Mouse (Mus musculus) CH12.LX (cell line): ENCODE measurements at regions not wholly inside any gene's neighbourhood (a gene's known extent, or its start where the extent isn't known, plus 50 kb on each side); places are given as distances from the start of the nearest gene placed in this dataset.

Experiments used
- DNase-seq: peaks from one replicate; pipeline ENCODE4 v3.0.0-alpha.2; 2013; ENCODE audit errors: extremely low read depth
- H3K27ac ChIP-seq: 2 replicates; pipeline ENCODE4 v1.5.1; 2012; ENCODE audit warnings: low read depth, mild to moderate bottlenecking, control low read depth, moderate library complexity; ENCODE audit not compliant: insufficient read depth
- H3K27me3 ChIP-seq: replicated peaks from 2 replicates; pipeline ENCODE3; 2012; ENCODE audit warnings: inconsistent platforms
- H3K36me3 ChIP-seq, 2 experiments: replicated peaks in 1 of 2; 2 replicates each; pipeline versions ENCODE3 to v1.6.1; 2012; ENCODE audit warnings: inconsistent platforms in 1 of 2, low read length in 1 of 2, mild to moderate bottlenecking in 1 of 2, mixed read lengths in 1 of 2, moderate library complexity in 1 of 2; ENCODE audit not compliant: control insufficient read depth in 1 of 2, insufficient read depth in 1 of 2
- H3K4me1 ChIP-seq, 2 experiments: 2 replicates each; pipeline ENCODE4 v1.6.1; 2012; ENCODE audit warnings: inconsistent platforms in 1 of 2, moderate library complexity in 1 of 2; ENCODE audit not compliant: insufficient read depth in 2 of 2, control insufficient read depth in 1 of 2
- H3K4me2 ChIP-seq: 2 replicates; pipeline ENCODE4 v1.6.1; 2012; ENCODE audit warnings: low read depth, mild to moderate bottlenecking, control low read depth; ENCODE audit not compliant: poor library complexity, insufficient read depth, severe bottlenecking
- H3K4me3 ChIP-seq, 3 experiments: fragments of 150-350 bp in 1 of 3; sonication (generic) in 1 of 3; replicated peaks in 1 of 3; 2 replicates each; pipeline versions ENCODE3 to v1.5.1; 2011 to 2012; ENCODE audit warnings: low read depth in 2 of 3, low read length in 2 of 3, mild to moderate bottlenecking in 2 of 3, moderate library complexity in 2 of 3, control low read depth in 1 of 3, improper control_type of control experiment in 1 of 3, inconsistent platforms in 1 of 3, mixed read lengths in 1 of 3; ENCODE audit not compliant: poor library complexity in 1 of 3
- H3K79me2 ChIP-seq: replicated peaks from 2 replicates; pipeline ENCODE4 v1.6.1; 2012; ENCODE audit warnings: mild to moderate bottlenecking, moderate library complexity; ENCODE audit not compliant: control insufficient read depth, poor library complexity, insufficient read depth, severe bottlenecking; ENCODE audit errors: extremely low read depth
- H3K9ac ChIP-seq: 2 replicates; pipeline ENCODE4 v1.6.1; 2012; ENCODE audit warnings: low read depth, mild to moderate bottlenecking, control low read depth, moderate library complexity; ENCODE audit not compliant: insufficient read depth
- H3K9me3 ChIP-seq: replicated peaks from 2 replicates; pipeline ENCODE3; 2012; ENCODE audit warnings: low read length, inconsistent platforms, mixed read lengths
- CHD1 ChIP-seq: IDR thresholded peaks from 2 replicates; pipeline ENCODE4 v1.6.1; 2012; ENCODE audit warnings: low read depth, low read length, improper control_type of control experiment, inconsistent platforms
- CHD2 ChIP-seq: IDR thresholded peaks from 2 replicates; pipeline ENCODE4 v1.6.1; 2011; ENCODE audit warnings: low read length, improper control_type of control experiment
- E2F4 ChIP-seq: IDR thresholded peaks from 2 replicates; pipeline ENCODE4 v1.6.1; 2011; ENCODE audit warnings: low read depth, low read length, improper control_type of control experiment; ENCODE audit not compliant: insufficient replicate concordance
- ELF1 ChIP-seq: IDR thresholded peaks from 2 replicates; pipeline ENCODE4 v1.6.1; 2014; ENCODE audit warnings: low read depth, mild to moderate bottlenecking, inconsistent platforms, low read length, improper control_type of control experiment
- ETS1 ChIP-seq: conservative IDR thresholded peaks from 2 replicates; pipeline ENCODE4 v1.6.1; 2012; ENCODE audit warnings: low read depth, mild to moderate bottlenecking, inconsistent platforms, low read length, improper control_type of control experiment, moderate library complexity
- HCFC1 ChIP-seq: IDR thresholded peaks from 2 replicates; pipeline ENCODE4 v1.6.1; 2012; ENCODE audit warnings: low read depth, mild to moderate bottlenecking, inconsistent platforms, low read length, improper control_type of control experiment
- JUN ChIP-seq: IDR thresholded peaks from 2 replicates; pipeline ENCODE4 v1.6.1; 2011; ENCODE audit warnings: low read depth, mild to moderate bottlenecking, low read length, improper control_type of control experiment, moderate library complexity; ENCODE audit not compliant: insufficient read depth
- JUND ChIP-seq: conservative IDR thresholded peaks from 2 replicates; pipeline ENCODE4 v1.6.1; 2011; ENCODE audit warnings: low read depth, low read length, improper control_type of control experiment
- KAT2A ChIP-seq: IDR thresholded peaks from 2 replicates; pipeline ENCODE4 v1.6.1; 2012; ENCODE audit warnings: low read length, improper control_type of control experiment, inconsistent platforms; ENCODE audit not compliant: insufficient replicate concordance
- MAFK ChIP-seq: IDR thresholded peaks from 2 replicates; pipeline ENCODE4 v1.6.1; 2011; ENCODE audit warnings: low read length, improper control_type of control experiment; ENCODE audit not compliant: insufficient replicate concordance
- MAX ChIP-seq: IDR thresholded peaks from 2 replicates; pipeline ENCODE4 v1.6.1; 2011; ENCODE audit warnings: low read length, improper control_type of control experiment
- MEF2A ChIP-seq: IDR thresholded peaks from 2 replicates; pipeline ENCODE4 v1.6.1; 2014; ENCODE audit warnings: low read depth, mild to moderate bottlenecking, inconsistent platforms, low read length, improper control_type of control experiment, borderline replicate concordance
- MXI1 ChIP-seq: IDR thresholded peaks from 2 replicates; pipeline ENCODE4 v1.6.1; 2011; ENCODE audit warnings: mild to moderate bottlenecking, low read depth, low read length, improper control_type of control experiment
- MYC ChIP-seq: IDR thresholded peaks from 2 replicates; pipeline ENCODE4 v1.6.1; 2011; ENCODE audit warnings: low read depth, mild to moderate bottlenecking, improper control_type of control experiment, low read length
- NELFE ChIP-seq: IDR thresholded peaks from 2 replicates; pipeline ENCODE4 v1.6.1; 2011; ENCODE audit warnings: low read depth, low read length, improper control_type of control experiment
- RAD21 ChIP-seq: IDR thresholded peaks from 2 replicates; pipeline ENCODE4 v1.6.1; 2011; ENCODE audit warnings: low read depth, mild to moderate bottlenecking, low read length, improper control_type of control experiment, moderate library complexity
- SMC3 ChIP-seq: IDR thresholded peaks from 2 replicates; pipeline ENCODE4 v1.6.1; 2011; ENCODE audit warnings: low read depth, low read length, improper control_type of control experiment
- TBP ChIP-seq: conservative IDR thresholded peaks from 2 replicates; pipeline ENCODE4 v1.6.1; 2011; ENCODE audit warnings: low read depth, low read length, improper control_type of control experiment
- TCF12 ChIP-seq: IDR thresholded peaks from 2 replicates; pipeline ENCODE4 v1.6.1; 2014; ENCODE audit warnings: low read depth, mild to moderate bottlenecking, inconsistent platforms, low read length, improper control_type of control experiment
- UBTF ChIP-seq: IDR thresholded peaks from 2 replicates; pipeline ENCODE4 v1.6.1; 2012; ENCODE audit warnings: low read depth, mild to moderate bottlenecking, inconsistent platforms, low read length, improper control_type of control experiment, moderate library complexity
- ZC3H11A ChIP-seq: IDR thresholded peaks from 2 replicates; pipeline ENCODE4 v1.6.1; 2012; ENCODE audit warnings: low read depth, mild to moderate bottlenecking, inconsistent platforms, low read length, improper control_type of control experiment
- ZMIZ1 ChIP-seq: IDR thresholded peaks from 2 replicates; pipeline ENCODE4 v1.6.1; 2012; ENCODE audit warnings: low read depth, mild to moderate bottlenecking, inconsistent platforms, low read length, improper control_type of control experiment
- dilution Hi-C: fragments of 300-500 bp; cut with MboI; formaldehyde crosslinking; loops from 2 replicates; pipeline ENCODE4 v1.14.3; 2020; ENCODE audit warnings: low sequenced_read_pairs; ENCODE audit not compliant: extremely low pct_unique_long_range_greater_than_20kb, extremely low pct_ligation_motif_present
- in situ Hi-C: fragments of 300-500 bp; cut with MboI; formaldehyde crosslinking; loops from 3 replicates; pipeline ENCODE4 v1.14.3; 2019; ENCODE audit warnings: low sequenced_read_pairs, low pct_ligation_motif_present, low pct_unique_long_range_greater_than_20kb, mixed read lengths

- TF ChIP-seq MEF2A = no peak
- Histone ChIP-seq H3K4me2 (no peak overlapping the region), H3K4me1 (peaks cover 27 to 44% of the 10 kb centered on the region in 2 experiments), H3K9me3 (peaks cover 7% of the 10 kb centered on the region), H3K27me3 (no peaks in the 10 kb centered on the region), H3K79me2 (no peaks in the 10 kb centered on the region), H3K4me3 (no peak overlapping the region), H3K36me3 (peaks cover 2 to 34% of the 10 kb centered on the region in 2 experiments), H3K27ac (no peak overlapping the region), H3K9ac (no peak overlapping the region)
- dilution Hi-C loops (no loop called here), in situ Hi-C loops (no loop called here)
- no peak for DNase-seq
Observed at GRCm38 (mm10) chr12:69469004-69469403, 96.7 kb upstream of the Gm9887 start.

DNA sequence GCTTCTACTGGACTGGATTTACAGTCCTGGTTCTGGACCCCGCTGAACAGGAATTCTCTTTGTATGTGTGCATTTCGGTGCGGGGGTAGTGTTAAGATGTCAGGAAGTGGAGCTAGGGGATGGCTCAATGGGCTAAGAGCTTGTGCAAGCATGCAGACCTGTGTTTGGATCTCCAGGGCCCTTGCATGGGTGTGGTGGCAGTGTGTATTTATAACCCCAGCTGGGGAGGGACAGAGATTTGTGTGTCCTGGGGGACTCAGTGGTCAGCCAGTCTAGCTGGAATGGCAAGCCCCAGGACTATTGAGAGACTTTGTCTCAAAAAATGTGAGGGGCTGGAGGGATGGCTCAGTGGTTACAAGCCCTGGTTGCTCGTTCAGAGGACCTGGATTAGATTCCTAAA lies 95.1 kb upstream of the Gm9887 start:
- DNase-seq = no peak
- H3K9ac ChIP-seq = no peak overlapping the region
- TF ChIP-seq ETS1 = no peak
- TF ChIP-seq ZMIZ1 = no peak
- no peak for TF ChIP-seq JUN
- no peak for TF ChIP-seq TBP
- TF ChIP-seq JUND = no peak
- TF ChIP-seq ELF1 = no peak
- H3K4me3 ChIP-seq = no peak overlapping the region
- H3K4me1 ChIP-seq = peaks cover 16 to 31% of the 10 kb centered on the region in 2 experiments
- H3K36me3 ChIP-seq = peaks cover 2 to 25% of the 10 kb centered on the region in 2 experiments
- H3K27ac ChIP-seq = no peak overlapping the region
- H3K79me2 ChIP-seq = no peaks in the 10 kb centered on the region
- in situ Hi-C loops (no loop called here), dilution Hi-C loops (no loop called here)
- H3K9me3 ChIP-seq = peaks cover 7% of the 10 kb centered on the region
- no peaks in the 10 kb centered on the region for H3K27me3 ChIP-seq
- no peak overlapping the region for H3K4me2 ChIP-seq

DNA sequence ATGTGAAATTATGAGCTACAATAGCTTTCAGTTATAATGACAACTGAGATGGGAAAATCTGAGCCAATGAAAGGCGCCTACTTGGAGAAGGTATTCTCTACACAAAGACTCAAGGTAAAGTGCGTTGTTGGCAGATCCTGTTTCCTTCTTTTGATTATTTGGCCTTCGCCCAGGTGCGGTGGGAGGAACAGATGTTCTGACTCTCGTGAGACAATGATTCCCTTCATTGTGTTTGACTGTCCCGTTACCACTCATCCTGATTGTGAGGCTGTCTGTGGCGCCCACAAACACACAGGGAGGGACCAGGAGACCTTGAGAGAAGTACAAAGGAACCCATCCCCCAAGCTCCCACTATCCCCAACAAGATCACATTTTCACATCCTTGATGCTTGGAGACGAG lies 92.6 kb upstream of the Gm9887 start:
- H3K4me3 ChIP-seq = no peak overlapping the region
- H3K4me1 ChIP-seq = peaks cover 21 to 42% of the 10 kb centered on the region in 2 experiments
- no peak for DNase-seq
- no peak for TF ChIP-seq UBTF
- no peak for TF ChIP-seq MYC
- no peak for TF ChIP-seq TCF12
- TF ChIP-seq MAFK = no peak
- no peak for TF ChIP-seq MXI1
- TF ChIP-seq NELFE = no peak
- no peak for TF ChIP-seq HCFC1
- no peak for TF ChIP-seq CHD1
- no peak for TF ChIP-seq KAT2A
- TF ChIP-seq RAD21 = no peak
- no peak for TF ChIP-seq E2F4
- no peak for TF ChIP-seq MAX
- TF ChIP-seq SMC3 = no peak
- TF ChIP-seq ZC3H11A = no peak
- TF ChIP-seq JUN = no peak
- no peak for TF ChIP-seq CHD2
- TF ChIP-seq JUND = no peak
- no peaks in the 10 kb centered on the region for H3K9me3 ChIP-seq
- no peak overlapping the region for H3K27ac ChIP-seq
- no peak overlapping the region for H3K9ac ChIP-seq
- peaks cover 2 to 12% of the 10 kb centered on the region in 2 experiments for H3K36me3 ChIP-seq
- in situ Hi-C loops = no loop called here
- H3K79me2 ChIP-seq = no peaks in the 10 kb centered on the region
- dilution Hi-C loops = no loop called here
- no peaks in the 10 kb centered on the region for H3K27me3 ChIP-seq
- no peak overlapping the region for H3K4me2 ChIP-seq
